Mouse (Mus musculus): ENCODE measurements around the gene Ccr6. TPM values are rescaled to one million over a fixed set of nuclear protein-coding genes. Genes with fewer than 3 reads are reported as not detected.

Gene Ccr6
- polyA plus RNA-seq, 1 experiment from 2014 or later = not detected

Other genes starting within 250 kb of the Ccr6 start
- gene Gm49673, start 88.3 kb upstream of the Ccr6 start, polyA plus RNA-seq (2015; fragmentation: Nextera tagmentation; extraction: Ambion mirVana) = 0.21 TPM in 1 of 2 replicates, not detected in the other
- 10.3 and 10.9 TPM in 2 replicates for gene Rnaset2a, start 87.9 kb upstream of the Ccr6 start, polyA plus RNA-seq (2015; fragmentation: Nextera tagmentation; extraction: Ambion mirVana)
- gene Fgfr1op, start 70.5 kb upstream of the Ccr6 start, polyA plus RNA-seq (2015; fragmentation: Nextera tagmentation; extraction: Ambion mirVana) = 28.8 and 31.6 TPM in 2 replicates
- 219 and 228 TPM in 2 replicates for gene Mpc1, start 46.9 kb downstream of the Ccr6 start, polyA plus RNA-seq (2015; fragmentation: Nextera tagmentation; extraction: Ambion mirVana)
- 113 and 114 TPM in 2 replicates for gene Sft2d1, start 75.1 kb downstream of the Ccr6 start, polyA plus RNA-seq (2015; fragmentation: Nextera tagmentation; extraction: Ambion mirVana)
- gene Prr18, start 101.4 kb downstream of the Ccr6 start, polyA plus RNA-seq (2015; fragmentation: Nextera tagmentation; extraction: Ambion mirVana) = 5.1 TPM in 2 replicates
- gene T2, start 119.9 kb downstream of the Ccr6 start, polyA plus RNA-seq (2015; fragmentation: Nextera tagmentation; extraction: Ambion mirVana) = 0.41 and 0.53 TPM in 2 replicates
- 0.28 and 0.70 TPM in 2 replicates for gene T, start 198.4 kb downstream of the Ccr6 start, polyA plus RNA-seq (2015; fragmentation: Nextera tagmentation; extraction: Ambion mirVana)